Mouse (Mus musculus) MEL (cell line): ENCODE measurements around the gene Dyrk1a.

Experiments
- CTCF ChIP-seq, 3 experiments: IDR thresholded peaks in 2 of 3; conservative IDR thresholded peaks in 1 of 3; 2 replicates each; pipeline ENCODE4 v1.5.1; 2011 to 2012; ENCODE audit warnings: low read length in 3 of 3, low read depth in 2 of 3, mild to moderate bottlenecking in 2 of 3, improper control_type of control experiment in 1 of 3, inconsistent platforms in 1 of 3, mixed read lengths in 1 of 3, moderate library complexity in 1 of 3; ENCODE audit not compliant: control insufficient read depth in 1 of 3, insufficient read depth in 1 of 3, poor library complexity in 1 of 3, severe bottlenecking in 1 of 3
- NELFE ChIP-seq: IDR thresholded peaks from 2 replicates; pipeline ENCODE4 v1.6.1; 2011; ENCODE audit warnings: low read depth, low read length, improper control_type of control experiment

DNA sequence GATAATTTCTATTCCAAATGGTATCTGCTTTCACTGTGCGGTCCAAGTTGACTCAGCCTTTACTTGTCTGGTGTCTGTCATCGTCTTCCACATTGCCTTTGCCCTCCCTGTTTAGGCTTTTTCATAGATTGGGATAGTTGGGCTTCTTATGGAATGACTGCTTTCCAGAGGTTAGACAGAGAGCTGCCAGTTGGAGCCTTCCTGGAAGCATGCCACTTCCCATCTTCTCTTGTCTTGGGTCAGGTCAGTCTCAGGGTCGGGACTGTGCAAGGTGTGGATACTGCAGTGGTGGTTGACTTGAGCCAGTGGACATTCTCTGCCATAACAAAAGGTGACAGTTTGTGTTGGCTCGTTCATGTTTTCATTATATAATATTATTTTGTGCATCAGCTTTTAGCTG, 17.7 kb downstream of the Dyrk1a start:
- no peak for TF ChIP-seq CTCF (IDR thresholded peaks at IDR 0.05 in 2 of 3, conservative IDR thresholded peaks at IDR 0.05 in 1 of 3; ENCODE audit: control insufficient read depth in 1 of 3, insufficient read depth in 1 of 3, low read depth in 2 of 3, low read length in 3 of 3, poor library complexity in 1 of 3, severe bottlenecking in 1 of 3)
- TF ChIP-seq NELFE, result no peak
